Mouse (Mus musculus) embryonic fibroblast, embryonic 13.5 days (primary cell): ENCODE data around the gene Parg.

Source experiments
- CTCF ChIP-seq: IDR thresholded peaks from 2 replicates; pipeline ENCODE4 v1.5.1; 2011; ENCODE audit warnings: mild to moderate bottlenecking, control low read depth, low read length, moderate library complexity, borderline replicate concordance; ENCODE audit not compliant: insufficient read depth
- POLR2A ChIP-seq: IDR thresholded peaks from 2 replicates; pipeline ENCODE4 v1.6.1; 2011; ENCODE audit warnings: low read depth, mild to moderate bottlenecking, control low read depth, low read length, moderate library complexity

GRCm38 (mm10) chr14:32175310-32175709 lies 26.4 kb upstream of the Parg start:
- TF ChIP-seq CTCF (no peak), POLR2A (no peak)
